Mouse (Mus musculus): ENCODE results near the gene Cnpy4. TPM values are rescaled to one million over a fixed set of nuclear protein-coding genes. Genes with fewer than 3 reads are reported as not detected.
A peak's percentile ranks its signal among the peaks of the same experiment; 100 is the strongest.

The Cnpy4 gene
- polyA plus RNA-seq (2016; fragmentation: Nextera tagmentation; extraction: Ambion mirVana), result 54.4 and 54.6 TPM in 2 replicates

- Histone ChIP-seq H3K36me3 (replicated peaks) (peaks cover 58% of the 10 kb centered on the region), H3K4me1 (peaks cover 14% of the 10 kb centered on the region), H3K27me3 (replicated peaks; ENCODE audit: low read depth, poor library complexity, severe bottlenecking) (no peaks in the 10 kb centered on the region), H3K9me3 (no peaks in the 10 kb centered on the region), H3K27ac (replicated peaks) (peak within 1 kb of the TSS; percentile 92), H3K4me3 (peak within 1 kb of the TSS; percentile 82)
- peak; percentile 83 for DNase-seq (ENCODE audit: low spot score)
- under 1% methylated on average over 31 of the region's 31 CpGs for WGBS
These were observed at the start of gene Cnpy4, which contains the start of gene Taf6 for GRCm38 (mm10) chr5:138186950-138187638. TSS of gene Cnpy4 (plus strand) at chr5:138187485. TSS of gene Taf6 (minus strand) at chr5:138187451.

- Histone ChIP-seq H3K27me3 (replicated peaks; ENCODE audit: low read depth, poor library complexity, severe bottlenecking) (no peaks in the 10 kb centered on the region), H3K4me1 (no peaks in the 10 kb centered on the region), H3K4me3 (no peak overlapping the region), H3K36me3 (replicated peaks) (peaks cover 57% of the 10 kb centered on the region), H3K27ac (replicated peaks) (no peak overlapping the region), H3K9me3 (no peaks in the 10 kb centered on the region)
- DNase-seq (ENCODE audit: low spot score), result no peak
- WGBS, result 65% methylated on average over 8 of the region's 8 CpGs
These were observed 49.2 kb upstream of the Cnpy4 start for GRCm38 (mm10) chr5:138137935-138138549.

- Histone ChIP-seq H3K9me3 (no peaks in the 10 kb centered on the region), H3K27ac (replicated peaks) (no peak overlapping the region), H3K4me3 (no peak overlapping the region), H3K27me3 (replicated peaks; ENCODE audit: low read depth, poor library complexity, severe bottlenecking) (no peaks in the 10 kb centered on the region), H3K4me1 (no peaks in the 10 kb centered on the region), H3K36me3 (replicated peaks) (peaks cover 57% of the 10 kb centered on the region)
- 76% methylated on average over 4 of the region's 4 CpGs for WGBS
- no peak for DNase-seq (ENCODE audit: low spot score)
These were observed 48.7 kb upstream of the Cnpy4 start for GRCm38 (mm10) chr5:138138585-138138984.

GRCm38 (mm10) chr5:138154390-138154789 lies 32.9 kb upstream of the Cnpy4 start:
- Histone ChIP-seq H3K27ac (replicated peaks) (peak overlapping the region; percentile 99; the same call in 1 of the 2 replicates), H3K36me3 (replicated peaks) (peaks cover 36% of the 10 kb centered on the region), H3K27me3 (replicated peaks; ENCODE audit: low read depth, poor library complexity, severe bottlenecking) (no peaks in the 10 kb centered on the region), H3K9me3 (no peaks in the 10 kb centered on the region), H3K4me3 (peak overlapping the region; percentile 86), H3K4me1 (peaks cover 6% of the 10 kb centered on the region)
- WGBS, result 87% methylated on average over 3 of the region's 3 CpGs
- no peak for DNase-seq (ENCODE audit: low spot score)

GRCm38 (mm10) chr5:138155443-138155976 lies 31.8 kb upstream of the Cnpy4 start, which contains the start of gene Zfp113:
TSS of gene Zfp113 (minus strand) at chr5:138155744.
- peak; percentile 91 for DNase-seq (ENCODE audit: low spot score)
- no peaks in the 10 kb centered on the region for H3K27me3 ChIP-seq (replicated peaks; ENCODE audit: low read depth, poor library complexity, severe bottlenecking)
- H3K4me3 ChIP-seq, result peak within 1 kb of the TSS; percentile 86
- peaks cover 10% of the 10 kb centered on the region for H3K4me1 ChIP-seq
- under 1% methylated on average over 31 of the region's 31 CpGs for WGBS
- no peaks in the 10 kb centered on the region for H3K9me3 ChIP-seq
- H3K27ac ChIP-seq (replicated peaks), result peak within 1 kb of the TSS; percentile 99
- H3K36me3 ChIP-seq (replicated peaks), result peaks cover 31% of the 10 kb centered on the region

GRCm38 (mm10) chr5:138160224-138160762 lies 27.0 kb upstream of the Cnpy4 start:
- H3K27ac ChIP-seq (replicated peaks), result peak overlapping the region; percentile 90
- WGBS, result 70% methylated on average over 7 of the region's 7 CpGs
- H3K36me3 ChIP-seq (replicated peaks), result peaks cover 33% of the 10 kb centered on the region
- no peak for DNase-seq (ENCODE audit: low spot score)
- H3K9me3 ChIP-seq, result no peaks in the 10 kb centered on the region
- peaks cover 19% of the 10 kb centered on the region for H3K4me1 ChIP-seq
- no peaks in the 10 kb centered on the region for H3K27me3 ChIP-seq (replicated peaks; ENCODE audit: low read depth, poor library complexity, severe bottlenecking)
- H3K4me3 ChIP-seq, result peak overlapping the region; percentile 84

- peaks cover 41% of the 10 kb centered on the region for H3K36me3 ChIP-seq (replicated peaks)
- H3K4me3 ChIP-seq, result peak within 1 kb of the TSS; percentile 84
- H3K9me3 ChIP-seq, result no peaks in the 10 kb centered on the region
- 1% methylated on average over 42 of the region's 42 CpGs for WGBS
- DNase-seq (ENCODE audit: low spot score), result peak; percentile 97
- H3K27ac ChIP-seq (replicated peaks), result peak within 1 kb of the TSS; percentile 90
- H3K27me3 ChIP-seq (replicated peaks; ENCODE audit: low read depth, poor library complexity, severe bottlenecking), result no peaks in the 10 kb centered on the region
- peaks cover 25% of the 10 kb centered on the region for H3K4me1 ChIP-seq
These were observed 26.2 kb upstream of the Cnpy4 start, which contains the start of gene Cops6 for GRCm38 (mm10) chr5:138160842-138161665. TSS of gene Cops6 (plus strand) at chr5:138161071.

- DNase-seq (ENCODE audit: low spot score), result no peak
- peak overlapping the region; percentile 84; the same call in 1 of the 2 replicates for H3K4me3 ChIP-seq
- peaks cover 61% of the 10 kb centered on the region for H3K36me3 ChIP-seq (replicated peaks)
These were observed 24.2 kb upstream of the Cnpy4 start for GRCm38 (mm10) chr5:138163046-138163445.

GRCm38 (mm10) chr5:138163610-138164009 lies 23.7 kb upstream of the Cnpy4 start:
- 74% methylated on average over 10 of the region's 10 CpGs for WGBS
- Histone ChIP-seq H3K4me3 (peak overlapping the region; percentile 84; the same call in 1 of the 2 replicates), H3K27me3 (replicated peaks; ENCODE audit: low read depth, poor library complexity, severe bottlenecking) (no peaks in the 10 kb centered on the region), H3K4me1 (peaks cover 25% of the 10 kb centered on the region), H3K27ac (replicated peaks) (no peak overlapping the region), H3K9me3 (no peaks in the 10 kb centered on the region), H3K36me3 (replicated peaks) (peaks cover 67% of the 10 kb centered on the region)
- DNase-seq (ENCODE audit: low spot score), result no peak

More at GRCm38 (mm10) chr5:138163046-138163445, 24.2 kb upstream of the Cnpy4 start:
- 75% methylated on average over 6 of the region's 6 CpGs for WGBS
- no peak overlapping the region for H3K27ac ChIP-seq (replicated peaks)
- no peaks in the 10 kb centered on the region for H3K9me3 ChIP-seq
- H3K27me3 ChIP-seq (replicated peaks; ENCODE audit: low read depth, poor library complexity, severe bottlenecking), result no peaks in the 10 kb centered on the region
- H3K4me1 ChIP-seq, result peaks cover 25% of the 10 kb centered on the region

- Histone ChIP-seq H3K27ac (replicated peaks) (no peak overlapping the region), H3K9me3 (no peaks in the 10 kb centered on the region), H3K4me3 (peak overlapping the region; percentile 34; the same call in 1 of the 2 replicates), H3K27me3 (replicated peaks; ENCODE audit: low read depth, poor library complexity, severe bottlenecking) (no peaks in the 10 kb centered on the region), H3K4me1 (peaks cover 31% of the 10 kb centered on the region), H3K36me3 (replicated peaks) (peaks cover 82% of the 10 kb centered on the region)
- DNase-seq (ENCODE audit: low spot score), result no peak
- WGBS, result 80% methylated on average over 8 of the region's 8 CpGs
These were observed 21.7 kb upstream of the Cnpy4 start for GRCm38 (mm10) chr5:138165594-138165993.

- no peaks in the 10 kb centered on the region for H3K9me3 ChIP-seq
- peaks cover 23% of the 10 kb centered on the region for H3K4me1 ChIP-seq
- H3K27me3 ChIP-seq (replicated peaks; ENCODE audit: low read depth, poor library complexity, severe bottlenecking), result no peaks in the 10 kb centered on the region
- DNase-seq (ENCODE audit: low spot score), result peak; percentile 97
- peak overlapping the region; percentile 97 for H3K27ac ChIP-seq (replicated peaks)
- H3K36me3 ChIP-seq (replicated peaks), result peaks cover 72% of the 10 kb centered on the region
- H3K4me3 ChIP-seq, result peak overlapping the region; percentile 87
- WGBS, result under 1% methylated on average over 47 of the region's 47 CpGs
These were observed 16.2 kb upstream of the Cnpy4 start for GRCm38 (mm10) chr5:138170936-138171561.

Data from embryonic facial prominence, embryonic 10.5 days (tissue).